Mouse (Mus musculus): ENCODE measurements around the gene Ugt1a8.

DNA sequence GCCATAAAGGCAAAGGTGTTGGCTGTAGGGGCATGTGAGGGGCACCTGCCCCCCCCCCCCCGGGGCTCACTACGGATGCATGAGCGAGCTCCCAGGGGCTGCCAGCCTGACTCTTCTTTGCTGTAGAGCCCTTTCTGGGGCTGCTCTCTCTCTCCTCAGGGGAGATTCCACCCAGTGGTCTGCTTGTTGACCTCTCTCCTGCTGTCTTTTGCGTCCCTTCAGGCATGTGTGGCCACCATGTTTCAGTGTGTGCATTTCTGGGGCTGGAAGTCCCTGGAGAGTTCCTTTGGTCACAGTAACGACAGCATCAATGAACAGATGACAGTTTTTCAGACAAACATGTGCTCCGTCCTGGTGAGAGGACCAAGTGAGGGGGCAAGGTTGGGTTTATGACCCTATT, 170.7 kb downstream of the Ugt1a8 start:
- TF ChIP-seq TAL1 (IDR thresholded peaks at IDR 0.05; ENCODE audit: low read length) (no peak), GATA1 (IDR thresholded peaks at IDR 0.05; ENCODE audit: low read length) (no peak)
